Comparison of ENCODE assay signal across 8 mouse cellular contexts in genomic region chr4:151516998-151517799, GRCm38 (mm10).
DNase-seq lines count a peak whose midpoint lies in the region; ATAC-seq lines count a peak whose summit lies in the region.
"Had no signal": no experiment of that assay in that cellular context is flagged by ENCODE, and none has a peak within 500 bp of the region (broad histone marks: within the 10 kb centered on the region; RNA-seq: fewer than 3 reads in every experiment).

No protein-coding gene starts in this region.

- H3K36me3 ChIP-seq in limb, embryonic 12.5 days, result no peaks in the 10 kb centered on the region
- H3K36me3 ChIP-seq in limb, embryonic 10.5 days, result no peaks in the 10 kb centered on the region
- H3K36me3 ChIP-seq in heart, embryonic 11.5 days (ENCODE audit: control insufficient read depth, insufficient read depth, low read length), result no peaks in the 10 kb centered on the region
- no peaks in the 10 kb centered on the region for H3K36me3 ChIP-seq in neural tube, embryonic 14.5 days (ENCODE audit: control insufficient read depth, insufficient read depth, low read length)

- peaks cover 17% of the 10 kb centered on the region for H3K4me1 ChIP-seq in limb, embryonic 12.5 days (replicated peaks)
- H3K4me1 ChIP-seq in limb, embryonic 10.5 days, result peaks cover 14% of the 10 kb centered on the region
- H3K4me1 ChIP-seq in heart, embryonic 11.5 days (ENCODE audit: control insufficient read depth, insufficient read depth, low read length), result peaks cover 28% of the 10 kb centered on the region
- peaks cover 11% of the 10 kb centered on the region; the same call in 1 of the 2 replicates for H3K4me1 ChIP-seq in neural tube, embryonic 14.5 days (ENCODE audit: control insufficient read depth, insufficient read depth, low read length)

- peaks cover 14% of the 10 kb centered on the region for H3K27me3 ChIP-seq in limb, embryonic 12.5 days
- peaks cover 5% of the 10 kb centered on the region; the same call in 1 of the 2 replicates for H3K27me3 ChIP-seq in limb, embryonic 10.5 days (ENCODE audit: low read depth, poor library complexity, severe bottlenecking)
- no peaks in the 10 kb centered on the region for H3K27me3 ChIP-seq in heart, embryonic 11.5 days (ENCODE audit: control insufficient read depth, insufficient read depth, low read length)
- H3K27me3 ChIP-seq in neural tube, embryonic 14.5 days (ENCODE audit: control insufficient read depth, insufficient read depth, low read length), result no peaks in the 10 kb centered on the region
- H3K27me3 ChIP-seq: Patski had no signal

- no peak for DNase-seq in limb, embryonic 10.5 days (ENCODE audit: low spot score)
- DNase-seq in kidney, postnatal 10 days, result peak; percentile 79
- no peak for DNase-seq in ovary, postnatal 10 days (ENCODE audit: low spot score)
- no peak for DNase-seq in left cerebral cortex, adult 11 months (ENCODE audit: low spot score)

- ATAC-seq in limb, embryonic 12.5 days (ENCODE audit: insufficient number of reproducible peaks, insufficient read depth, low FRiP score, low TSS enrichment, low read depth), result peak; percentile 44; the same call in 1 of the 2 replicates
- ATAC-seq in heart, embryonic 11.5 days (replicated peaks; ENCODE audit: insufficient number of reproducible peaks, low FRiP score, low TSS enrichment), result peak; percentile 37; the same call in 1 of the 2 replicates
- ATAC-seq in neural tube, embryonic 14.5 days (ENCODE audit: low read depth), result peak; percentile 52; the same call in 1 of the 2 replicates
- ATAC-seq: Patski had no signal

- H3K4me2 ChIP-seq in limb, embryonic 12.5 days, result no peak overlapping the region
- no peak overlapping the region for H3K4me2 ChIP-seq in heart, embryonic 11.5 days
- H3K4me2 ChIP-seq in neural tube, embryonic 14.5 days (ENCODE audit: low read depth, low read length), result no peak overlapping the region

- WGBS in limb, embryonic 12.5 days, result 36% methylated on average over 11 of the region's 11 CpGs
- 48% methylated on average over 11 of the region's 11 CpGs for WGBS in limb, embryonic 10.5 days
- 34% methylated on average over 11 of the region's 11 CpGs for WGBS in heart, embryonic 11.5 days (ENCODE audit: insufficient replicate concordance)
- 21% methylated on average over 11 of the region's 11 CpGs for WGBS in neural tube, embryonic 14.5 days

- peak overlapping the region; percentile 50; the same call in 1 of the 2 replicates for H3K27ac ChIP-seq in limb, embryonic 12.5 days
- no peak overlapping the region for H3K27ac ChIP-seq in limb, embryonic 10.5 days
- peak overlapping the region; percentile 62 for H3K27ac ChIP-seq in heart, embryonic 11.5 days (ENCODE audit: low read depth, low read length)
- peak overlapping the region; percentile 49 for H3K27ac ChIP-seq in neural tube, embryonic 14.5 days (ENCODE audit: low read depth, low read length)

- H3K4me3 ChIP-seq in limb, embryonic 12.5 days (replicated peaks), result no peak overlapping the region
- no peak overlapping the region for H3K4me3 ChIP-seq in limb, embryonic 10.5 days
- H3K4me3 ChIP-seq in heart, embryonic 11.5 days (ENCODE audit: low read depth, low read length), result no peak overlapping the region
- no peak overlapping the region for H3K4me3 ChIP-seq in neural tube, embryonic 14.5 days (ENCODE audit: low read depth, low read length)

- H3K9ac ChIP-seq in limb, embryonic 12.5 days (replicated peaks), result no peak overlapping the region
- no peak overlapping the region for H3K9ac ChIP-seq in heart, embryonic 11.5 days (ENCODE audit: low read depth, low read length)
- H3K9ac ChIP-seq in neural tube, embryonic 14.5 days (replicated peaks; ENCODE audit: low read depth, low read length), result no peak overlapping the region

- no peaks in the 10 kb centered on the region for H3K9me3 ChIP-seq in limb, embryonic 12.5 days
- no peaks in the 10 kb centered on the region for H3K9me3 ChIP-seq in limb, embryonic 10.5 days (replicated peaks)
- H3K9me3 ChIP-seq in heart, embryonic 11.5 days (replicated peaks; ENCODE audit: control insufficient read depth, low read length), result no peaks in the 10 kb centered on the region
- H3K9me3 ChIP-seq in neural tube, embryonic 14.5 days (ENCODE audit: control insufficient read depth, low read length), result no peaks in the 10 kb centered on the region
